Mouse (Mus musculus) liver, embryonic 15.5 days (tissue): ENCODE data around the gene Olfr913. TPM values are rescaled to one million over a fixed set of nuclear protein-coding genes. Genes with fewer than 3 reads are reported as not detected.

Experiments
- ATAC-seq: fragments of 200-750 bp; cut with Nextera tagmentation; 2 replicates; pipeline ENCODE4 v1.8.0; 2017; ENCODE audit warnings: moderate number of reproducible peaks, mild to moderate bottlenecking, moderate library complexity; ENCODE audit not compliant: insufficient read depth
- H3K27ac ChIP-seq: fragments of 300-500 bp; sonication (generic); replicated peaks from 2 replicates; pipeline ENCODE4 v1.5.1; 2015; ENCODE audit warnings: mild to moderate bottlenecking, inconsistent platforms
- H3K27me3 ChIP-seq: fragments of 300-500 bp; sonication (generic); 2 replicates; pipeline ENCODE4 v1.6.1; 2015; ENCODE audit warnings: mild to moderate bottlenecking, inconsistent platforms
- H3K36me3 ChIP-seq: fragments of 300-500 bp; sonication (generic); replicated peaks from 2 replicates; pipeline ENCODE4 v1.6.1; 2015; ENCODE audit warnings: moderate library complexity, mild to moderate bottlenecking, inconsistent platforms
- H3K4me1 ChIP-seq: fragments of 300-500 bp; sonication (generic); replicated peaks from 2 replicates; pipeline ENCODE4 v1.6.1; 2015; ENCODE audit warnings: inconsistent platforms
- H3K4me2 ChIP-seq: fragments of 300-500 bp; sonication (generic); 2 replicates; pipeline ENCODE4 v1.6.1; 2015; ENCODE audit warnings: moderate library complexity, mild to moderate bottlenecking, inconsistent platforms
- H3K4me3 ChIP-seq: fragments of 300-500 bp; sonication (generic); replicated peaks from 2 replicates; pipeline ENCODE4 v1.5.1; 2015; ENCODE audit warnings: mild to moderate bottlenecking, inconsistent platforms
- H3K9ac ChIP-seq: fragments of 300-500 bp; sonication (generic); 2 replicates; pipeline ENCODE4 v1.6.1; 2015; ENCODE audit warnings: moderate library complexity, mild to moderate bottlenecking, inconsistent platforms
- H3K9me3 ChIP-seq: fragments of 300-500 bp; sonication (generic); replicated peaks from 2 replicates; pipeline ENCODE4 v1.6.1; 2016; ENCODE audit warnings: inconsistent platforms
- WGBS: fragments of 180-500 bp; shearing (Covaris S2); methylation state at CpG from one replicate; pipeline ENCODE4 v1.1.7; 2015; ENCODE audit warnings: mixed read lengths; ENCODE audit not compliant: insufficient replicate concordance; 5-methylcytosine and 5-hydroxymethylcytosine counted together
- polyA plus RNA-seq: library from polyadenylated mRNA; unstranded; fragments of >200 nt; fragmentation: Nextera tagmentation; extraction: Ambion mirVana; gene quantifications from 2 replicates; pipeline ENCODE4 v1.2.1, GENCODE M21; 2015

The Olfr913 gene
- polyA plus RNA-seq = not detected in 2 replicates

DNA sequence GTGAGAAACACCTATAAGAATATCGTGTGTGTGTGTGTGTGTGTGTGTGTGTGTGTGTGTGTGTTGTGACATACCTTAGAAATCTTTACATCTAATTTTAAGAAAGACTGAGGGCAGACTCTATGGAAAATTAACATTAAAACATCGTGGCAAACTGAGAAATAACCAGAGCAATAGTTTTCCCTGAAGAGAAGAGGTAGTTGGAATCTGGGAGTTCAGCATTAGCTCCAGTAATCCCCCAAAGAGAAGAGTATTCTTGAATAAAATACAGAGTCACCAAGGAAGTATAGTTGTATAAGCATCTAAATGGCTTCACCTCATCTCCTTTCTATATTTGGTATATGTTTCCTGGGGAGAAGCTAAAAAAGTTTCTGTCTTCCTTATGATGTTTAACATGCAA, at the start of gene Olfr913:
TSS of gene Olfr913 (plus strand) at position 301 of the 400 bp plus-strand sequence.
- Histone ChIP-seq H3K9ac (no peak within 1 kb of the TSS), H3K27ac (no peak within 1 kb of the TSS), H3K36me3 (no peaks in the 10 kb centered on the region), H3K4me1 (no peaks in the 10 kb centered on the region), H3K4me3 (no peak within 1 kb of the TSS), H3K4me2 (no peak within 1 kb of the TSS), H3K9me3 (no peaks in the 10 kb centered on the region), H3K27me3 (no peaks in the 10 kb centered on the region)
- WGBS = 14% methylated on average over 2 of the region's 2 CpGs
- ATAC-seq = no peak

DNA sequence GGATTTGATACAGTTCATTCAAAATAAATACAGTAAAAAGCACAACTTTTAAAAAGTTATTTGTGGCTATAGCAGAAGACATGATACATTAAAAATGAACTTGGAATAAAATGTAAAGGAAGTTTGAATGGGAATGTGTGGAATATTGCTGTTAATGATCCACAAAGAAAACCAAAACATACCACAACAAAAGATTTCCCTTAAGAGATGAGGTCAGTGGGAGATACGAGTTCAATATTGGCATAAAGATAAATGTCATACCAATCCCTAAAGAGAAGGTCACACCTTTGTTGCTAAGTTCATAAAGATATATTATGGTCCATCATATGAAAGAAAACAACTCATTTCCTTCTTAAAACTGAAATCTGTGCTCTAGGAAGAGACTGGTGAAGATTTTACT, 12.7 kb upstream of the Olfr913 start, which contains the start of gene Olfr912:
TSS of gene Olfr912 (plus strand) at position 301 of the 400 bp plus-strand sequence.
- Histone ChIP-seq H3K4me2 (no peak within 1 kb of the TSS), H3K27ac (no peak within 1 kb of the TSS), H3K27me3 (no peaks in the 10 kb centered on the region), H3K9me3 (no peaks in the 10 kb centered on the region), H3K4me1 (no peaks in the 10 kb centered on the region), H3K4me3 (no peak within 1 kb of the TSS), H3K36me3 (no peaks in the 10 kb centered on the region), H3K9ac (no peak within 1 kb of the TSS)
- WGBS = 32% methylated on average over 1 of the region's 1 CpGs
- ATAC-seq = no peak

DNA sequence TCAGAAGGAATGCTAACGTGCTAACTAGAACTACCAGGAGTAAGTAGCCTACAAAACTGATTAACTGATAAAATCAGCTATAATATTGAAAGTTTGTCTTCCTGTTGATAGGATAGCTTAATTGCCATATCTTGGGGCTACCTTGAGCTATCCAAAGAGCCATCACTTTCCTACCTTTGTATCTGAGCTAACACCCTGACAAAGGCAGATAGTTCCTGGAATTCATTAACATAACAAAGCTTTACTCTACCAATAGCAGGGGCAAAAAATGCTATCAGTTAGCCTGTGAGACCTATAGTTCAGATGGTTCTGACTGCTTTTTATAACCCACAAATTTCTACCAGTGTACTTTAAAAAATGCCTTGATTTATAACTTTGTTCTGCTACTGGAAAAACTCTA, 1.5 kb upstream of the Olfr913 start:
- H3K27ac ChIP-seq = no peak overlapping the region
- H3K9me3 ChIP-seq = no peaks in the 10 kb centered on the region
- no peaks in the 10 kb centered on the region for H3K27me3 ChIP-seq
- WGBS = 48% methylated on average over 1 of the region's 1 CpGs
- H3K4me1 ChIP-seq = no peaks in the 10 kb centered on the region
- no peak overlapping the region for H3K9ac ChIP-seq
- no peak for ATAC-seq
- H3K36me3 ChIP-seq = no peaks in the 10 kb centered on the region
- H3K4me2 ChIP-seq = no peak overlapping the region
- no peak overlapping the region for H3K4me3 ChIP-seq

DNA sequence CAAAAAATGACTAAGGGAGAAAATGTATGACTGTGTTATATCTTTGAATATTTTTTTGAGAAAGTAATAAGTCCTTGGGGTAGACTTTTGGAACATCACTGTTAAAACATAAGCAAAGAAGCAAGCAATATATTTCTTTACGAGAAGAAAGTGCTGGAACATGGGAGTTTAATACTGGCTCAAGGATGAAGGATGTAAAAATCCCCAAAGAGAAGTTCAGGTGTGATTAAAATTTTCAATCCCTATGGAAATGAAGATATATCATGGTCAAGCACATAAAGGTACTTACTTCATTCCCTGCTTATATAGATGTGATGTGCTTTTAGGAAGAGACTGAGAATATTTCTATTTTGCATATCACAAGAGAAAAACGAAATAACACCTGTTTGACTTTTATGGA, 12.2 kb downstream of the Olfr913 start, which contains the start of gene Olfr914:
TSS of gene Olfr914 (plus strand) at position 301 of the 400 bp plus-strand sequence.
- Histone ChIP-seq H3K27me3 (no peaks in the 10 kb centered on the region), H3K4me1 (no peaks in the 10 kb centered on the region), H3K4me2 (no peak within 1 kb of the TSS), H3K9ac (no peak within 1 kb of the TSS), H3K36me3 (no peaks in the 10 kb centered on the region), H3K4me3 (no peak within 1 kb of the TSS), H3K9me3 (0 out of 2 replicates have a peak, but pooled peaks cover 2% of the 10 kb centered on the region), H3K27ac (no peak within 1 kb of the TSS)
- WGBS = 35% methylated on average over 2 of the region's 2 CpGs
- ATAC-seq = no peak

DNA sequence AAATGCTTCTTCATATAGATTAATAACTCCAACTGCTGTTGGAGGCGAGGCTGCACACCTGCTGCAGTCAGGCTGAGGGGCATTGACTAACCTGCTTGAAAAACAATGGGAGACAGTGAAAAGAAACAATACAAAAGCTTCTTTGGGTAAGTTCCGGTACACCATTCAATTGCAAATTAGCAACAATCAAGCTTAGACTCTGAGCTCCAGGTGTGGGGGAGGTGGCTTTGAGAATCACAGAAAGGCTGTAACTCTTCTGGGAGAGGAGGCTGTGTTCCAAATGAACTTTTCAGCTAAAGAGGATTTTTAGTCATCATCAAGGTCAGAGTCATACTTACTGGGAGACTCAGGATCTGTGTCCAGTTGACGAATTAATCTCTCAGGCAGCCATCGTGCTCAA, 39.8 kb downstream of the Olfr913 start:
- Histone ChIP-seq H3K4me2 (no peak overlapping the region), H3K9me3 (no peaks in the 10 kb centered on the region), H3K9ac (no peak overlapping the region), H3K4me3 (no peak overlapping the region), H3K27me3 (no peaks in the 10 kb centered on the region), H3K4me1 (no peaks in the 10 kb centered on the region), H3K27ac (no peak overlapping the region), H3K36me3 (no peaks in the 10 kb centered on the region)
- ATAC-seq = no peak
- 51% methylated on average over 4 of the region's 4 CpGs for WGBS

Other genes starting within 250 kb of the Olfr913 start
- not detected in 2 replicates for gene Olfr898, start 244.3 kb upstream of the Olfr913 start, polyA plus RNA-seq
- not detected in 2 replicates for gene Olfr250, start 225.9 kb upstream of the Olfr913 start, polyA plus RNA-seq
- gene Olfr251, start 215.7 kb upstream of the Olfr913 start, polyA plus RNA-seq = not detected in 2 replicates
- not detected in 2 replicates for gene Olfr147, start 191.1 kb upstream of the Olfr913 start, polyA plus RNA-seq
- gene Olfr901, start 163.3 kb upstream of the Olfr913 start, polyA plus RNA-seq = not detected in 2 replicates
- not detected in 2 replicates for gene Olfr902, start 145.1 kb upstream of the Olfr913 start, polyA plus RNA-seq
- not detected in 2 replicates for gene Olfr904, start 129.6 kb upstream of the Olfr913 start, polyA plus RNA-seq
- gene Olfr905, start 121.7 kb upstream of the Olfr913 start, polyA plus RNA-seq = not detected in 2 replicates
- not detected in 2 replicates for gene Olfr906, start 105.7 kb upstream of the Olfr913 start, polyA plus RNA-seq
- not detected in 2 replicates for gene Olfr907, start 97.0 kb upstream of the Olfr913 start, polyA plus RNA-seq
- gene Olfr911-ps1, start 71.2 kb upstream of the Olfr913 start, polyA plus RNA-seq = not detected in 2 replicates
- gene Olfr910, start 54.9 kb upstream of the Olfr913 start, polyA plus RNA-seq = not detected in 2 replicates
- gene Olfr912, start 12.6 kb upstream of the Olfr913 start, polyA plus RNA-seq = not detected in 2 replicates
- not detected in 2 replicates for gene Olfr914, start 12.3 kb downstream of the Olfr913 start, polyA plus RNA-seq
- not detected in 2 replicates for gene Olfr916, start 67.1 kb downstream of the Olfr913 start, polyA plus RNA-seq
- gene Olfr917, start 73.1 kb downstream of the Olfr913 start, polyA plus RNA-seq = not detected in 2 replicates
- gene Olfr918, start 81.8 kb downstream of the Olfr913 start, polyA plus RNA-seq = not detected in 2 replicates
- gene Olfr919, start 110.9 kb downstream of the Olfr913 start, polyA plus RNA-seq = not detected in 2 replicates
- 7.8 and 8.2 TPM in 2 replicates for gene Vwa5a, start 125.5 kb downstream of the Olfr913 start, polyA plus RNA-seq
- gene Olfr920, start 159.5 kb downstream of the Olfr913 start, polyA plus RNA-seq = 0.02 TPM in 1 of 2 replicates, not detected in the other
- gene Olfr921, start 180.3 kb downstream of the Olfr913 start, polyA plus RNA-seq = not detected in 2 replicates
- gene Olfr922, start 221.9 kb downstream of the Olfr913 start, polyA plus RNA-seq = not detected in 2 replicates
- gene Olfr923, start 233.8 kb downstream of the Olfr913 start, polyA plus RNA-seq = 0.03 TPM in 1 of 2 replicates, not detected in the other